Mouse (Mus musculus): Measurements from ENCODE around the gene Prkd2. TPM values are rescaled to one million over a fixed set of nuclear protein-coding genes. Genes with fewer than 3 reads are reported as not detected.
A peak's percentile ranks its signal among the peaks of the same experiment; 100 is the strongest.

The Prkd2 gene
- total RNA-seq, 2 experiments from 2014 or later = 6.3 to 12.0 TPM

GRCm38 (mm10) chr7:16904120-16904675, 61.5 kb downstream of the Prkd2 start:
- DNase-seq (ENCODE audit: extremely low spot score in 1 of 2, low spot score in 2 of 2) = no peak
- TF ChIP-seq CTCF (IDR thresholded peaks at IDR 0.05) = no peak
- no peak overlapping the region for H3K4me3 ChIP-seq
- no peak overlapping the region for H3K27ac ChIP-seq
- intact Hi-C loops (cut with DNase I) = loop anchor here (5.0 kb wide), 1 partner anchor 42 kb away; no protein-coding TSS in a partner anchor

- no peak for DNase-seq (ENCODE audit: extremely low spot score in 1 of 2, low spot score in 2 of 2)
- Histone ChIP-seq H3K4me3 (no peak overlapping the region), H3K27ac (no peak overlapping the region)
- no peak for TF ChIP-seq CTCF (IDR thresholded peaks at IDR 0.05)
- intact Hi-C loops (cut with DNase I) = no loop called here
These were observed 62.9 kb downstream of the Prkd2 start for GRCm38 (mm10) chr7:16905491-16906021.

GRCm38 (mm10) chr7:16906281-16906680, 63.6 kb downstream of the Prkd2 start, which contains the start of gene Ptgir:
Gene Ptgir, plus strand, starts transcription at chr7:16906490.
- no peak within 1 kb of the TSS for H3K4me3 ChIP-seq
- H3K27ac ChIP-seq = no peak within 1 kb of the TSS
- TF ChIP-seq CTCF (IDR thresholded peaks at IDR 0.05) = no peak
- DNase-seq (ENCODE audit: extremely low spot score in 1 of 2, low spot score in 2 of 2) = no peak
- intact Hi-C loops (cut with DNase I) = no loop called here

GRCm38 (mm10) chr7:16906889-16907559, 64.3 kb downstream of the Prkd2 start:
- no peak for TF ChIP-seq CTCF (IDR thresholded peaks at IDR 0.05)
- Histone ChIP-seq H3K27ac (no peak overlapping the region), H3K4me3 (no peak overlapping the region)
- intact Hi-C loops (cut with DNase I) = no loop called here
- DNase-seq (ENCODE audit: extremely low spot score in 1 of 2, low spot score in 2 of 2) = no peak

GRCm38 (mm10) chr7:16907842-16908241, 65.1 kb downstream of the Prkd2 start:
- H3K4me3 ChIP-seq = no peak overlapping the region
- H3K27ac ChIP-seq = no peak overlapping the region
- no peak for TF ChIP-seq CTCF (IDR thresholded peaks at IDR 0.05)
- intact Hi-C loops (cut with DNase I) = no loop called here
- DNase-seq (ENCODE audit: extremely low spot score in 1 of 2, low spot score in 2 of 2) = no peak

- TF ChIP-seq CTCF (IDR thresholded peaks at IDR 0.05) = no peak
- H3K4me3 ChIP-seq = no peak overlapping the region
- intact Hi-C loops (cut with DNase I) = no loop called here
- H3K27ac ChIP-seq = no peak overlapping the region
- no peak for DNase-seq (ENCODE audit: extremely low spot score in 1 of 2, low spot score in 2 of 2)
These were observed 65.7 kb downstream of the Prkd2 start for GRCm38 (mm10) chr7:16908367-16908766.

GRCm38 (mm10) chr7:16908859-16909258, 66.2 kb downstream of the Prkd2 start:
- intact Hi-C loops (cut with DNase I) = no loop called here
- Histone ChIP-seq H3K27ac (no peak overlapping the region), H3K4me3 (no peak overlapping the region)
- DNase-seq (ENCODE audit: extremely low spot score in 1 of 2, low spot score in 2 of 2) = no peak
- TF ChIP-seq CTCF (IDR thresholded peaks at IDR 0.05) = no peak

GRCm38 (mm10) chr7:16909909-16910308, 67.2 kb downstream of the Prkd2 start:
- H3K27ac ChIP-seq = no peak overlapping the region
- DNase-seq (ENCODE audit: extremely low spot score in 1 of 2, low spot score in 2 of 2) = no peak
- no peak for TF ChIP-seq CTCF (IDR thresholded peaks at IDR 0.05)
- intact Hi-C loops (cut with DNase I) = loop anchor here (5.0 kb wide), 1 partner anchor 163 kb away; no protein-coding TSS in a partner anchor
- no peak overlapping the region for H3K4me3 ChIP-seq

- TF ChIP-seq CTCF (IDR thresholded peaks at IDR 0.05) = no peak
- no peak overlapping the region for H3K27ac ChIP-seq
- intact Hi-C loops (cut with DNase I) = loop anchor here (5.0 kb wide), 1 partner anchor 165 kb away; no protein-coding TSS in a partner anchor
- no peak for DNase-seq (ENCODE audit: extremely low spot score in 1 of 2, low spot score in 2 of 2)
- no peak overlapping the region for H3K4me3 ChIP-seq
These were observed 69.2 kb downstream of the Prkd2 start for GRCm38 (mm10) chr7:16911904-16912303.

- no peak for DNase-seq (ENCODE audit: extremely low spot score in 1 of 2, low spot score in 2 of 2)
- Histone ChIP-seq H3K27ac (no peak overlapping the region), H3K4me3 (no peak overlapping the region)
- no peak for TF ChIP-seq CTCF (IDR thresholded peaks at IDR 0.05)
- intact Hi-C loops (cut with DNase I) = loop anchor here (5.0 kb wide), 1 partner anchor 165 kb away; no protein-coding TSS in a partner anchor
These were observed 69.7 kb downstream of the Prkd2 start for GRCm38 (mm10) chr7:16912360-16912759.

GRCm38 (mm10) chr7:16913806-16914452, 71.2 kb downstream of the Prkd2 start:
- peak; percentile 92 for TF ChIP-seq CTCF (IDR thresholded peaks at IDR 0.05)
- intact Hi-C loops (cut with DNase I) = loop anchor here (1.0 to 5.0 kb wide), 2 partner anchors 19 to 167 kb away; no protein-coding TSS in a partner anchor
- H3K27ac ChIP-seq = no peak overlapping the region
- H3K4me3 ChIP-seq = no peak overlapping the region
- DNase-seq (ENCODE audit: extremely low spot score in 1 of 2, low spot score in 2 of 2) = peak; percentile 73 to 79

Data from left cerebral cortex, adult 2 months (tissue).